In genomic region chr14:54494234-54494633, GRCm38 (mm10) we compare ENCODE assay signal across 8 mouse cellular contexts. TPM values are rescaled to one million over a fixed set of nuclear protein-coding genes. Genes with fewer than 3 reads are reported as not detected.
DNase-seq lines count a peak whose midpoint lies in the region; ATAC-seq and TF ChIP-seq lines count a peak whose summit lies in the region.

No protein-coding gene starts in this region.

- H3K27ac ChIP-seq in midbrain, embryonic 10.5 days (replicated peaks): no peak overlapping the region
- H3K27ac ChIP-seq in midbrain, embryonic 16.5 days (ENCODE audit: low read length): no peak overlapping the region
- H3K27ac ChIP-seq in midbrain, embryonic 13.5 days: no peak overlapping the region
- H3K27ac ChIP-seq in stomach, postnatal 0 days (replicated peaks): no peak overlapping the region

- TF ChIP-seq EP300 in stomach, postnatal 0 days (optimal IDR thresholded peaks at IDR 0.05): no peak

- WGBS in midbrain, embryonic 10.5 days: 2% methylated on average over 3 of the region's 3 CpGs
- 0% methylated on average over 3 of the region's 3 CpGs for WGBS in midbrain, embryonic 16.5 days
- WGBS in midbrain, embryonic 13.5 days: 3% methylated on average over 3 of the region's 3 CpGs
- WGBS in stomach, postnatal 0 days: 2% methylated on average over 3 of the region's 3 CpGs

- no peak overlapping the region for H3K4me3 ChIP-seq in midbrain, embryonic 10.5 days
- no peak overlapping the region for H3K4me3 ChIP-seq in midbrain, embryonic 16.5 days (ENCODE audit: low read depth, low read length)
- H3K4me3 ChIP-seq in midbrain, embryonic 13.5 days (replicated peaks): no peak overlapping the region
- no peak overlapping the region for H3K4me3 ChIP-seq in stomach, postnatal 0 days (ENCODE audit: low read depth, low read length)

- H3K9me3 ChIP-seq in midbrain, embryonic 10.5 days (replicated peaks): no peaks in the 10 kb centered on the region
- H3K9me3 ChIP-seq in midbrain, embryonic 16.5 days (replicated peaks; ENCODE audit: control insufficient read depth, low read length, poor library complexity, severe bottlenecking): no peaks in the 10 kb centered on the region
- no peaks in the 10 kb centered on the region; the same call in 1 of the 2 replicates for H3K9me3 ChIP-seq in midbrain, embryonic 13.5 days
- H3K9me3 ChIP-seq in stomach, postnatal 0 days (ENCODE audit: control insufficient read depth, low read length): no peaks in the 10 kb centered on the region

- peak; percentile 72 for DNase-seq in midbrain, embryonic 10.5 days (ENCODE audit: low spot score)
- DNase-seq in adrenal gland, postnatal 10 days: peak; percentile 80
- DNase-seq in embryo, embryonic 9.5 days (ENCODE audit: extremely low spot score): peak; percentile 73
- DNase-seq in left cerebral cortex, postnatal 25 days (ENCODE audit: low spot score in 2 of 2): peak; percentile 62 to 64
- DNase-seq in stomach, postnatal 0 days (ENCODE audit: low spot score): peak; percentile 63

- no peaks in the 10 kb centered on the region for H3K36me3 ChIP-seq in midbrain, embryonic 10.5 days
- no peaks in the 10 kb centered on the region for H3K36me3 ChIP-seq in midbrain, embryonic 16.5 days (ENCODE audit: control insufficient read depth, insufficient read depth, low read length)
- H3K36me3 ChIP-seq in midbrain, embryonic 13.5 days: no peaks in the 10 kb centered on the region
- H3K36me3 ChIP-seq in stomach, postnatal 0 days (ENCODE audit: control insufficient read depth, insufficient read depth, low read length): no peaks in the 10 kb centered on the region

- no peak overlapping the region for H3K9ac ChIP-seq in midbrain, embryonic 16.5 days (ENCODE audit: low read depth, low read length)
- no peak overlapping the region for H3K9ac ChIP-seq in midbrain, embryonic 13.5 days (replicated peaks)
- H3K9ac ChIP-seq in stomach, postnatal 0 days (ENCODE audit: low read length): no peak overlapping the region

- TF ChIP-seq CTCF in stomach, postnatal 0 days (IDR thresholded peaks at IDR 0.05; ENCODE audit: low read depth): peak; percentile 95

- H3K27me3 ChIP-seq in midbrain, embryonic 10.5 days (ENCODE audit: low read depth, poor library complexity, severe bottlenecking): no peaks in the 10 kb centered on the region
- H3K27me3 ChIP-seq in midbrain, embryonic 16.5 days (ENCODE audit: control insufficient read depth, insufficient read depth, low read depth, low read length): no peaks in the 10 kb centered on the region
- no peaks in the 10 kb centered on the region for H3K27me3 ChIP-seq in midbrain, embryonic 13.5 days
- H3K27me3 ChIP-seq in stomach, postnatal 0 days (ENCODE audit: control insufficient read depth, insufficient read depth, low read length): no peaks in the 10 kb centered on the region

- intact Hi-C loops in left cerebral cortex, postnatal 25 days (cut with DNase I): loop anchor here (2.0 to 5.0 kb wide), 2 partner anchors 62 to 261 kb away; partner anchors contain the start of gene Mmp14

- H3K4me1 ChIP-seq in midbrain, embryonic 10.5 days: 0 out of 2 replicates have a peak, but pooled peaks cover 2% of the 10 kb centered on the region
- no peaks in the 10 kb centered on the region for H3K4me1 ChIP-seq in midbrain, embryonic 16.5 days (ENCODE audit: control insufficient read depth, insufficient read depth, low read length)
- H3K4me1 ChIP-seq in midbrain, embryonic 13.5 days (replicated peaks): no peaks in the 10 kb centered on the region
- H3K4me1 ChIP-seq in stomach, postnatal 0 days (replicated peaks; ENCODE audit: control insufficient read depth, insufficient read depth): no peaks in the 10 kb centered on the region

- ATAC-seq in midbrain, embryonic 16.5 days: no peak
- ATAC-seq in hematopoietic stem cell, adult 5-6 weeks (replicated peaks in 1 of 2; ENCODE audit: insufficient read depth in 1 of 2, low FRiP score in 2 of 2, low TSS enrichment in 1 of 2, low read depth in 1 of 2, poor library complexity in 2 of 2, severe bottlenecking in 2 of 2): peak; percentile 83 to 85
- peak; percentile 69; the same call in 1 of the 2 replicates for ATAC-seq in midbrain, embryonic 13.5 days
- ATAC-seq in stomach, postnatal 0 days (ENCODE audit: low FRiP score, low TSS enrichment): peak; percentile 74

- H3K4me2 ChIP-seq in midbrain, embryonic 16.5 days (ENCODE audit: low read length): no peak overlapping the region
- no peak overlapping the region for H3K4me2 ChIP-seq in midbrain, embryonic 13.5 days (replicated peaks)
- no peak overlapping the region for H3K4me2 ChIP-seq in stomach, postnatal 0 days (replicated peaks; ENCODE audit: low read depth)

RNA-seq across cellular contexts. Expression of gene Rem2, which starts 18.3 kb away (rescaled TPM):
- polyA plus RNA-seq in midbrain, embryonic 10.5 days (2016; fragmentation: Nextera tagmentation; extraction: Ambion mirVana): 18.6 and 29.8 TPM in 2 replicates
- 46.0 and 48.9 TPM in 2 replicates for polyA plus RNA-seq in midbrain, embryonic 16.5 days (2015; fragmentation: Nextera tagmentation; extraction: Ambion mirVana)
- total RNA-seq in adrenal gland, postnatal 10 days (2021): under 1 TPM; 0.39 to 0.87 TPM
- 1.8 and 2.5 TPM in 2 replicates for total RNA-seq in hematopoietic stem cell, adult 5-6 weeks (2017)
- total RNA-seq in left cerebral cortex, postnatal 25 days (2021): 1 to 10 TPM; 3.5 to 6.6 TPM
- 44.3 and 52.3 TPM in 2 replicates for polyA plus RNA-seq in midbrain, embryonic 13.5 days (2015; fragmentation: Nextera tagmentation; extraction: Ambion mirVana)
- 0.47 and 0.59 TPM in 2 replicates for polyA plus RNA-seq in stomach, postnatal 0 days (2015; fragmentation: Nextera tagmentation; extraction: Ambion mirVana)

RNA-seq across cellular contexts. Expression of gene Prmt5, which starts 23.1 kb away (rescaled TPM):
- 148 and 155 TPM in 2 replicates for polyA plus RNA-seq in midbrain, embryonic 10.5 days (2016; fragmentation: Nextera tagmentation; extraction: Ambion mirVana)
- polyA plus RNA-seq in midbrain, embryonic 16.5 days (2015; fragmentation: Nextera tagmentation; extraction: Ambion mirVana): 105 and 106 TPM in 2 replicates
- 10 to 100 TPM; 41.1 to 42.1 TPM for total RNA-seq in adrenal gland, postnatal 10 days (2021)
- 52.4 and 53.1 TPM in 2 replicates for total RNA-seq in hematopoietic stem cell, adult 5-6 weeks (2017)
- 10 to 100 TPM; 49.3 to 54.7 TPM for total RNA-seq in left cerebral cortex, postnatal 25 days (2021)
- 101 and 107 TPM in 2 replicates for polyA plus RNA-seq in midbrain, embryonic 13.5 days (2015; fragmentation: Nextera tagmentation; extraction: Ambion mirVana)
- 28.1 and 29.2 TPM in 2 replicates for polyA plus RNA-seq in stomach, postnatal 0 days (2015; fragmentation: Nextera tagmentation; extraction: Ambion mirVana)

RNA-seq across cellular contexts. Expression of gene Lrp10, which starts 30.3 kb away (rescaled TPM):
- polyA plus RNA-seq in midbrain, embryonic 10.5 days (2016; fragmentation: Nextera tagmentation; extraction: Ambion mirVana): 25.1 and 26.0 TPM in 2 replicates
- 26.9 and 28.2 TPM in 2 replicates for polyA plus RNA-seq in midbrain, embryonic 16.5 days (2015; fragmentation: Nextera tagmentation; extraction: Ambion mirVana)
- total RNA-seq in adrenal gland, postnatal 10 days (2021): 10 to 100 TPM; 71.9 to 89.4 TPM
- 20.5 and 38.3 TPM in 2 replicates for total RNA-seq in hematopoietic stem cell, adult 5-6 weeks (2017)
- total RNA-seq in left cerebral cortex, postnatal 25 days (2021): 10 to 100 TPM; 20.6 to 26.9 TPM
- 22.3 and 27.5 TPM in 2 replicates for polyA plus RNA-seq in midbrain, embryonic 13.5 days (2015; fragmentation: Nextera tagmentation; extraction: Ambion mirVana)
- polyA plus RNA-seq in stomach, postnatal 0 days (2015; fragmentation: Nextera tagmentation; extraction: Ambion mirVana): 59.3 and 70.0 TPM in 2 replicates

Comparison
In these comparisons a context has a peak if more than half of its experiments do, and no peak if none do; other contexts are left out.
1. RNA of gene Rem2, which starts 18.3 kb away (polyA plus RNA-seq): 44.3 to 52.3 TPM in midbrain, embryonic 13.5 days, 46.0 to 48.9 TPM in midbrain, embryonic 16.5 days and 18.6 to 29.8 TPM in midbrain, embryonic 10.5 days; 0.47 to 0.59 TPM in stomach, postnatal 0 days; every median in the first group is over 10 times any median in the second.
2. Peak in every context shown above with its lines, with median percentiles within 50 percentile points of each other: DNase-seq.